Mouse (Mus musculus) kidney, adult 9 months (tissue): Measurements from ENCODE around the gene Slc35b3.

Experiments
- DNase-seq: peaks from one replicate; pipeline ENCODE4 v3.0.0; 2022

The Slc35b3 gene

GRCm38 (mm10) chr13:38936860-38937471, 23.7 kb downstream of the Slc35b3 start:
- DNase-seq = no peak

GRCm38 (mm10) chr13:38935856-38936446, 24.7 kb downstream of the Slc35b3 start:
- no peak for DNase-seq

DNA sequence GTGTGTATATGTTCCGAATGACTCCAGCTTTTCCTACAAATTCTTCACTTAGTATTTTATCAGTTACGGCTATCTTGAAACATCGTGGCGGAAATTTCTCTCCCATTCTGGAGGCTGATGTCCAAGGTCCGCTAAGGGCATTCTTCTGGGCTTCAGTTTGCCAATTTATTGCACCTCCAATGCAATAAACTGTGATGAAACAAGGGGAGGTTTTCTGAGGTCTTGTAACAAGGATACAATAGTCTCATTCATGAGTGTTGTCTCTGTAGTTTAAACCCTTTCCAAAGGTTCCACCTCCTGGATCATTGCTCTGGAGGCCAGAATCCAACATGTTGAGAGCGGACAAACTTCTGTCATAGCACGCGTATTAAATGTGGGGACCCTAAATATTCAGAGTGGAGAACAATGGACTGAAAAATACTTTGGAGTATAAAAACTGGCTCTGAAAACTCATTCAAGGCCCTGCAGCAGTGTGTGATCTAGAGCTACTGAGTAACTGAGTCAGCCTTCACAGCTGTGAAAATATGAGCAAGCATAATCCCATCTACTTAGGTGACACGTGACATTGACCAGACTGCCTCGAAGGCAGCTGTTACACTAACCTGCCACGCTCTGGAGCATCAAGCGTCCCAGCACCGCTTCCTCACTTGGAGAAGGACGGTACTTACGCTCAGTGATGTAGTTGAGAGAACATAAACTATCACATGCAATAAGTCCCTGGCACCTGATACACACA, 30.7 kb downstream of the Slc35b3 start:
- no peak for DNase-seq

GRCm38 (mm10) chr13:38922676-38923075, 38.0 kb downstream of the Slc35b3 start:
- no peak for DNase-seq

DNA sequence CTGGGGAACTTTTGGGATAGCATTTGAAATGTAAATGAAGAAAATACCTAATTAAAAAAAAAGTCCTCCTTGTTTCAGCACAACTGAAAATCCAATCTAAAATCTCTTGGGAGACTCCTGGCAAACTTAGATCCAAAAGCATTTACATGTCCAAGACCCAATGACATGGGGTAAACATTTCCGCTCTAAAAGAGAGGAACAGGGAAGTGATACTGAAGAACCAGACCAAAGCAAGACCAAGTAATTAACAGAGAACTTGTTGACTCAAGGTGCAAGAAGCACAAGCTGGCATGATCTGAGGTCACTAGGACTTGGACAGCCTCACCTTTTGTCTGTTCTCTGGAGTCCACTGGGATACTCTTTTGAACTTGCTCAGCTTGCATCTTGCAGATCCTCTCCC, 39.4 kb downstream of the Slc35b3 start:
- DNase-seq = no peak

- DNase-seq = no peak
Observed at GRCm38 (mm10) chr13:38918188-38918885, 42.3 kb downstream of the Slc35b3 start.

GRCm38 (mm10) chr13:38917556-38917955, 43.1 kb downstream of the Slc35b3 start:
- no peak for DNase-seq

DNA sequence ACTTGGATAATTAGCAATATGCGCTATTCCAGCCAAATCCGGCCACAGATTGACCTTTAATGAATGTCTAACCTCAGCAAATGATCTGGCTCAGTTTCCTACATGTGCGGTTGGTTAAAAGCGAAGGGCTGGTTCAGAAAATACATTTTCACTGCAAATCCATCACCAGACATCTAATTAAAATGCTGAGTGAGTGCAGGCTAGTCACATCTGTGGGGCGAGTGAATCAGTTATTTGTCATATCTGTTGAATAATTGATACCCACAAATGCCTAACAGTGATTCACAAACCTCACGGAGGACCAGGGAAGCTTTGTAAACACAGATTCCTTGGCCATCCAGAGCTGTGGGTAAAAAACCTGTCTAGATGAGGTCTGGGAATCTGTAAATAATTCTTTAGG, 45.9 kb downstream of the Slc35b3 start:
- no peak for DNase-seq

- DNase-seq = no peak
Observed at GRCm38 (mm10) chr13:38892364-38892763, 68.3 kb downstream of the Slc35b3 start.
